Mouse (Mus musculus) cerebellum, adult 9-10 months (tissue): ENCODE results near the gene Pdcd1lg2.

Experiments used
- DNase-seq: peaks from one replicate; pipeline ENCODE4 v3.0.0; 2022

The Pdcd1lg2 gene

DNA sequence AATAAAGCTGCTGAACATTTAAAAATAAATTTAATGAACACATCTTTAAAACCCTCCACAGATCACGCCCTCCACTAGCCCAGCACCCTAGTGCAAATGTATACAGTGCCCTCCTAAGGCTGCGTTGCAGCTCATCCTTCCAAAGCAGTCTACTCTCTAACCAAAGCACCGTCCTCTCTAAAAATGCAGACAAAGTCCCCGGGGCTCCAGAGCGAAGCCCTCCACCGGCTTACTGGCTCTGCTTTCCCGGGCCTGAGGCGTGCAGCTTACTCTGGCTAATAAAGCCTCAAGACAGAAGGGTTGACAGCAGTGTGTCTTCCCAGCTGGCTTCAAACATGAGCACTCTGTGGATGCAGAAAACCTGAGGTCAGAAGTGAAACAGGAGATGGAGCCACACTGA lies 9.7 kb downstream of the Pdcd1lg2 start:
- DNase-seq: no peak

- DNase-seq: no peak
Observed at GRCm38 (mm10) chr19:29422013-29422645, 11.4 kb downstream of the Pdcd1lg2 start.

GRCm38 (mm10) chr19:29422796-29423195 lies 12.1 kb downstream of the Pdcd1lg2 start:
- DNase-seq: no peak

DNA sequence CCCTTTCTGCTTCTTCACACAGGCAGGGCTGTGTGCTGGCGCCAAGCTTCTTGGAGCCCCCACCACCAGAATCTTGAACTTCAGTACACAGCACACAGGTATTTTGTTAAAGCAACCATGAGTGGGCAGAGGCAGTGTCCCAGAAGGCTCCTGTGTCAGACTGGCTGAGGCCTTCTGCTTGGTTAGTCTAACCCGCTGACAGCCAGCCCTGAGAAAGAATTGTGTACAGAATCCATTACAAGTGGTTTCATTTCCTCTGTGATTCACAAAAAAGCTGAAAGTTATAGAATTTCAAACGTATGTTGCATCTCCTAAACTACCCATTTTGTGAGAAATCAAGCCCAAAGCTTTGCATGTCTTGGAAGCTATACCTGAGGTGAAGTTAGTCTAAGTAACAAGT lies 19.8 kb downstream of the Pdcd1lg2 start:
- DNase-seq: no peak

DNA sequence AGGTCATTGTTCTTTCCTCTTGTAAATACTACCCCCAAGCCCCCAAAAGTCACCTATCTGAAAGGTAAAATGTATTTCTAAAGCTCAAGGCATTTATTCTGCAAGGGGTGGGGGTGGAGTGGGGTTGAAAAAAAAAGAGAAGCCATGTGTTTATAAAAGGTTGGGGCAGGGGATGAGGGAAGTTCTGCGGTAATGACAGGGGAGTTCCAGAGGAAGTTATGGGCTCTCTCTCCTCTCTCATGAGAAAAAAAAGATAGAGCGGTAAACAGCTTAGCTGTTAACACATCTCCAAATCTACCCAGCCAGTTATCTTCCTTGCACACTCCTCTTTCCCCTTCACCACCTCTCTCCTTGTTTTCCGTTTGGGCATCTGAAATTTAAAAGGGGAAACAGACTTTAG lies 20.2 kb downstream of the Pdcd1lg2 start:
- no peak for DNase-seq

GRCm38 (mm10) chr19:29436793-29437479 lies 26.2 kb downstream of the Pdcd1lg2 start:
- no peak for DNase-seq

DNA sequence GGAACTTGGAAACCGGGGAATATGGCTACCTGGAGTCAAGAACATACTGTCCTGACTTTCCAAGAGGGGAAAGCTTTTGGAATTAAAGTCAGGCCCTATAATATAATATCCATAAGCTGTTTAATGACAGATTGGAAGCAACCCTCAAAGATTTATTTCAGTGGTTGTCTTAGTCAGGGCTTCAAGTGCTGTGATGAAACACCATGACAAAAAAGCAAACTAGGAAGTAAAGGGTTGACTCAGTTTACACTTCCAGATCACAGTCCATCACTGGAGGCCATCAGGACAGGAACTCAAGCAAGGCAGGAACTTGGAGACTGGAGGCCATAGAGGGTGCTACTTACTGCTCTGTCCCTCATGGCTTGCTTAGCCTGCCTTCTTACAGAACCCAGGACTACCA lies 27.1 kb downstream of the Pdcd1lg2 start:
- no peak for DNase-seq

DNA sequence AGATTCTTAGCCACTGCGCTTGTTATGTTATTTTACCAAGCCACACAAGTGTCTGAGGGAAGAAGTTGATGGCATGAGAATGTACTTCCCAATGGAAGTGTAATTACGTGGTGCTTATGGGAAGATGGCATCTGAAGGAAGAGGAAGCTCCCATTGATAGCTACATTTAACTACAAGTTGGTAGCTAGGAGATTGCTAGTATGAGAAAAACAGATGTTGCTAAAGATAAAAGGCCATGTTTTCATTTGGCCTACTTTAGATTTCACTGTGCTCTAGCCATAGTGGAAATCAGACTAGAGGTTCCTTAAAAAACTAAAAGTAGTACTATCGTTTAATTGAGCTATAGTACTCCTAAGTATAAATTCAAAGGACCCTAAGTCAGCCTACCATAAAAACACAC lies 28.5 kb downstream of the Pdcd1lg2 start:
- no peak for DNase-seq

DNA sequence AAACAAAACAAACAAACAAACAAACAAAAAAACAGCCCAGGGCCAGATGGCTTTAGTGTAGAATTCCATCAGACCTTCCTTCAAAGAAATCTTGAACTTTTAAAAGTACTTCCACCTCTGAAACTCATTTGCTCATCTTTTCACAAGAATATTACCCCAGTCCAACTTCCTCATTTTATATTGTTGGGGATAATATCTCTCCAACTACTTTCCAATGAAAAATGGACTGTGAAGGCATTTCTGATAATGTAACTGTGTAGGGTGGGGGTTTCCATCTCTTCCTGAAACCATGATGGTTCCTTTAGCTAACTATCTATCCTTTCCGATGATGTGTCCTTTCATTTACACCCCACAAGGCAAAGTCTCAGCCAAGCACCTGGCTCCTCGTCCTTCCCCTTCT lies 31.8 kb downstream of the Pdcd1lg2 start:
- no peak for DNase-seq

DNA sequence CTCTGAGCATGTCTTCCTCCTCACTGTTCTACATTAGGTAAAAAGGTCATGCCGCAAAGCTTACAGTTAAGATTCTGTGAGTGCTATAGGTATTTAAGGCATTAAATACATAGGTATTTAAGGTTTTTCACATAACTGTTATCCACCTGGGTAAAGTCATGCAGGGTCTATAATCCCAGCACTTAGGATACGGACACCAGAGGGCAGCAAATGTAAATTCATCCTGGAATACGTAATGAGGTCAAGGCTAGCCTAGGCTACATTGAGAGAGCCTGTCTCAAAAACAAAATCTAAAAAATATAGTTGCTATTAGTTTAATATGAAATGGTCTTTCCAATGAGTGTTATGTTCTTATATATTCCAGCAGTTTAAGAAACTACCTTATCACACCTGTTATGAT lies 33.6 kb downstream of the Pdcd1lg2 start:
- no peak for DNase-seq

GRCm38 (mm10) chr19:29448373-29448772 lies 37.7 kb downstream of the Pdcd1lg2 start:
- DNase-seq: no peak

DNA sequence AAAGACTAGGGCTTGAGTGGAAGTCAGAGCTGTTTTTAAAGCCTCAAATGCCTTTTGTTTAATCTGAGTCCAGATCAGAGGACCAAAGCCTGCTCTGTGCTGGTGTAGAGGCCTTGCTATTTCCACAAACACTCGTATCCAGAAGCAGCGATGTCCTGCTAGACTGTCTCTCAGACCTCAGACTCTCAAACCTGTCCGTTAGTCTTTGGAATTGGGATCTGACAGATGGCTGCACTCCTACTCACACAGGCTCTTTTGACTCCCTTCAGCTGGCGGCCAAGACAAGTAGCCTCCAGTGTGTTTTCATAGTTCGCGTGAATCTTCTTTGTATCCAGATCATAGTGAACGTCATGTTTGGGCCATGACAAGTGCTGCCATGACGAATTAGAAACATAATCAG lies 39.7 kb downstream of the Pdcd1lg2 start:
- no peak for DNase-seq

- DNase-seq: no peak
Observed at GRCm38 (mm10) chr19:29454141-29454601, 43.5 kb downstream of the Pdcd1lg2 start.

- no peak for DNase-seq
Observed at GRCm38 (mm10) chr19:29455156-29455555, 44.4 kb downstream of the Pdcd1lg2 start.

GRCm38 (mm10) chr19:29457982-29458381 lies 47.3 kb downstream of the Pdcd1lg2 start:
- DNase-seq: no peak

- DNase-seq: no peak
Observed at GRCm38 (mm10) chr19:29462462-29462861, 51.7 kb downstream of the Pdcd1lg2 start.

DNA sequence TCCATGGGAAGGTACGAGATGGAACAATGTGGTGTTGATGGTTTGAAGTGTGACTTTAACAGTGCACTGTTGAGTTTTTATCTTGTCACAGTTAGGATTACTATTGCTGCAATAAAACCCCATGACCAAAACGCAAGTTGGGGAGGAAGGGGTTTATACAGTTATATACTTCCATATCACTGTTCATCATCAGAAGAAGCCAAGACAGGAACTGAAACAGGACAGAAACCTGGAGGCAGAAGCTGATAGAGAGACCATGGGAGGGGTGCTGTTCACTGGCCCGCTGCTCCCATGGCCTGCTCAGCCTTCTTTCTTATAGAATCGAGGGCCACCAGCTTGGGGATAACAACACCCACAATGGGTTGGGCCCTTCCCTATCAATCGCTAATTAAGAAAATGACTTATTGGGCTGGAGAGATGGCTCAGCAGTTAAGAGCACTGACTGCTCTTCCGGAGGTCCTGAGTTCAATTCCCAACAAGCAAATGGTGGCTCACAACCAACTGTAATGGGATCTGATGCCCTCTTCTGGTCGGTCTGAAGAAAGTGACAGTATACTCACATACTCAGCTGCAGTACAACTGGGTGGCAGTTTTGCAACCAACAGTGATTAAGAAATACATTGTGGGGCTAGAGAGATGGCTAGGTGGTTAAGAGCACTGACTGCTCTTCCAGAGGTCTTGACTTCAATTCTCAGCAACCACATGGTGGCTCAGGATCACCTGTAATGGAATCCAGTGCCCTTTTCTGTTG lies 53.1 kb downstream of the Pdcd1lg2 start:
- DNase-seq: no peak

DNA sequence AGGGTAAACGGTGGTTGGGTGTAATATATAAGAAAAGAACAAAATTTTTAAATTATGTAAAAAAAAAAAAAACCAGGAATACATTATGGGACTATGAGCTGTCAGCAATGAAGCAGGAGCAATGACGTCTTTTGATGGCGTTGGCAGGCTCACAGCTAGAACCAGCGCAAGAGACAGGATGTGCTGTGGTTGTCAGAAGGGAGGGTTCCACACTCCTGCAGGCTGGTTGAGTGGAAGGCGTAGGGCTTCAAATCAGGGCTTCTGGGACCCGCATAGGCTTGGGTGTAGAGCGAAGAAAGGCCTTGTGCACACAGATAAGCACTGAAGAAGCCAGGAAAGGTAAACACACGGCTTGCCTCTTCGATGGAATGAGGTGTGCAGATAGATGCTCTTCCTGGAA lies 56.1 kb downstream of the Pdcd1lg2 start:
- no peak for DNase-seq

GRCm38 (mm10) chr19:29468941-29469685 lies 58.4 kb downstream of the Pdcd1lg2 start:
- DNase-seq: no peak

- DNase-seq: no peak
Observed at GRCm38 (mm10) chr19:29469686-29470254, 59.1 kb downstream of the Pdcd1lg2 start.

- DNase-seq: no peak
Observed at GRCm38 (mm10) chr19:29470652-29471051, 59.9 kb downstream of the Pdcd1lg2 start.

DNA sequence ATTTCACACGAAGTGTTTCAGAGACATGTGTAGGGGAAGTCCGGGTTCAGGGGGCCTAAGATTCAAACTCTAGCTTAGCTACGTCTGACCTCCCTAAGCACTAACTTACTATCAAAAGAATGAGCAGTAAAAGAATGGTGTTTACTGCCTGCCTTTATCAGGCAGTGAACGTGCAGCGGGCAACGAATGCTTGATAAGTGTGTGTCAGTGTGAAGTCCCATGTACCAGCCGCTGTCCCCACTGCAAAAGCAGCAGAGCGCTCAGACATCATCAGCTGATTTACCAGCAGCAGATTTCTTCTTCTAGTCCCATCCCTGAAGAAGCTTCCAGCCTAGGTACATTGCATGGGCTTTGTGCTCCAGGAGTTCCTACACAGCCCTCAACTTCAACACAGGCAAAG lies 61.7 kb downstream of the Pdcd1lg2 start:
- no peak for DNase-seq

DNA sequence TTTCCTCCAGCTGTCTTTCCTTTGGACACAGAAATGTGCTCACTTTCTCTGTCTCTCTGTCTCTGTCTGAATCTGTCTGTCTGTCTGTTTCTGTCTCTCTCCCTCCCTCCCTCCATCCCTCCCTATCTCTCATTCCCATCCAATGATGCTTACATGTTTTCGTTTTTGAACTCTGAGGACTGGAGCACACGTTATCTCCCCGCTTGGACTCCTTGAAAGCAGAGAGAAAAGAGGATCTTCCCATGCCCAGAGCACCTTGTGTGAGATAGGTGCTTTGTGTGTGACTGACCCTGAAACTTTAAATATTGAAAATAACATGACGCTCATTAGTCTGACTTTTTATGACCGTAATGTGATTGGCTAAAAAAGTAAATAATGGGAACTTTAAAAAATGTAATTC lies 62.2 kb downstream of the Pdcd1lg2 start:
- no peak for DNase-seq
